Comparison of ENCODE assay signal across 18 mouse cellular contexts in the genomic region with DNA sequence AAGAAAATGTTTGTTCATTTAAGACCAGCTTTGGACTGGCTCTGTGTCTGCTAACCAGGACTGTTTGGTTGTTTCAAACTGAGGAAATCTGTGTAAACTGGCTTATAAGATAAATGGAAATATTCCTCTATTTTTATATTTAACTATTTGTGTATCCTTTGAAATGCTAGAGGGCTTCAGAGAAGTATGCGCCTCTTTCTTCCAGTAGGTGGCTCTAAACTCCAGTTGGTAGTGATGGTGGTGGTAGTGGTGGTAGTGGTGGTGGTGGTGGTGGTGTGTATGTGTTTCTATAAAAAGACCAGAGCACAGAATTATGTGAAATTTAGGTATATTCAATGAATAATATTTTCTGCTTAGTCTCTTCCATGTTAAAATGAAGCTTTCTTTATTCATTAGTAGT.
DNase-seq lines count a peak whose midpoint lies in the region; ATAC-seq and TF ChIP-seq lines count a peak whose summit lies in the region.
"Had no signal": no experiment of that assay in that cellular context is flagged by ENCODE, and none has a peak within 500 bp of the region (broad histone marks: within the 10 kb centered on the region; RNA-seq: fewer than 3 reads in every experiment).

No protein-coding gene starts in this region.

- H3K27me3 ChIP-seq in kidney, adult 2 months (replicated peaks; ENCODE audit: control insufficient read depth, insufficient read depth, low read length), result no peaks in the 10 kb centered on the region
- H3K27me3 ChIP-seq in kidney, embryonic 16.5 days (ENCODE audit: insufficient read depth, low read length), result no peaks in the 10 kb centered on the region
- H3K27me3 ChIP-seq in midbrain, embryonic 14.5 days (ENCODE audit: control insufficient read depth, insufficient read depth, low read length), result no peaks in the 10 kb centered on the region
- no peaks in the 10 kb centered on the region for H3K27me3 ChIP-seq in midbrain, embryonic 16.5 days (ENCODE audit: control insufficient read depth, insufficient read depth, low read depth, low read length)
- H3K27me3 ChIP-seq: embryonic facial prominence, embryonic 13.5 days; limb, embryonic 13.5 days; lung, embryonic 15.5 days; stomach, embryonic 15.5 days had no signal

- peaks cover 6% of the 10 kb centered on the region; the same call in 1 of the 2 replicates for H3K4me1 ChIP-seq in kidney, adult 2 months (ENCODE audit: control insufficient read depth, insufficient read depth, low read length)
- peaks cover 3% of the 10 kb centered on the region; the same call in 1 of the 2 replicates for H3K4me1 ChIP-seq in kidney, embryonic 16.5 days (ENCODE audit: insufficient read depth, low read length)
- no peaks in the 10 kb centered on the region for H3K4me1 ChIP-seq in midbrain, embryonic 14.5 days (ENCODE audit: control insufficient read depth, insufficient read depth, low read length)
- no peaks in the 10 kb centered on the region for H3K4me1 ChIP-seq in midbrain, embryonic 16.5 days (ENCODE audit: control insufficient read depth, insufficient read depth, low read length)
- H3K4me1 ChIP-seq: embryonic facial prominence, embryonic 13.5 days; forebrain, embryonic 10.5 days had no signal

- no peak for ATAC-seq in kidney, embryonic 16.5 days (ENCODE audit: low FRiP score, low TSS enrichment)
- ATAC-seq in midbrain, embryonic 14.5 days (ENCODE audit: low FRiP score, low TSS enrichment), result no peak
- ATAC-seq in midbrain, embryonic 16.5 days, result no peak

- H3K9me3 ChIP-seq in kidney, embryonic 16.5 days (ENCODE audit: low read length), result no peaks in the 10 kb centered on the region
- H3K9me3 ChIP-seq in midbrain, embryonic 14.5 days (ENCODE audit: control insufficient read depth, low read length), result no peaks in the 10 kb centered on the region
- no peaks in the 10 kb centered on the region for H3K9me3 ChIP-seq in midbrain, embryonic 16.5 days (replicated peaks; ENCODE audit: control insufficient read depth, low read length, poor library complexity, severe bottlenecking)
- H3K9me3 ChIP-seq: embryonic facial prominence, embryonic 13.5 days; forebrain, embryonic 10.5 days; limb, embryonic 13.5 days; lung, embryonic 15.5 days; stomach, embryonic 15.5 days had no signal

- no peak overlapping the region for H3K27ac ChIP-seq in kidney, adult 2 months (ENCODE audit: insufficient read depth, low read depth, low read length)
- H3K27ac ChIP-seq in kidney, embryonic 16.5 days (ENCODE audit: low read length), result no peak overlapping the region
- no peak overlapping the region for H3K27ac ChIP-seq in midbrain, embryonic 14.5 days (replicated peaks; ENCODE audit: low read depth, low read length)
- no peak overlapping the region for H3K27ac ChIP-seq in midbrain, embryonic 16.5 days (ENCODE audit: low read length)
- H3K27ac ChIP-seq: embryonic facial prominence, embryonic 13.5 days; forebrain, embryonic 10.5 days; stomach, embryonic 15.5 days had no signal

- DNase-seq in cerebellum, postnatal 10 days, result peak; percentile 31 to 37
- DNase-seq in cerebellum, adult 11 months, result no peak
- DNase-seq in kidney, adult 2 months, result no peak
- DNase-seq in midbrain, embryonic 14.5 days, result peak; percentile 45
- peak; percentile 39 for DNase-seq in embryo, embryonic 11 days
- no peak for DNase-seq in adrenal gland, postnatal 14 days
- DNase-seq: adrenal gland, postnatal 36 days; heart, adult 18-20 months; heart, postnatal 10 days; thymus, postnatal 4 days had no signal

- peak; percentile 28; the same call in 1 of the 2 replicates for TF ChIP-seq CTCF in kidney, adult 2 months (conservative IDR thresholded peaks at IDR 0.05; ENCODE audit: insufficient read depth, insufficient read length, low read depth, low read length)

- H3K9ac ChIP-seq in kidney, embryonic 16.5 days (replicated peaks; ENCODE audit: low read length), result no peak overlapping the region
- H3K9ac ChIP-seq in midbrain, embryonic 14.5 days (replicated peaks; ENCODE audit: low read length), result no peak overlapping the region
- no peak overlapping the region for H3K9ac ChIP-seq in midbrain, embryonic 16.5 days (ENCODE audit: low read depth, low read length)
- H3K9ac ChIP-seq: embryonic facial prominence, embryonic 13.5 days; limb, embryonic 13.5 days; lung, embryonic 15.5 days; stomach, embryonic 15.5 days had no signal

- H3K36me3 ChIP-seq in kidney, adult 2 months (ENCODE audit: control insufficient read depth, insufficient read depth, low read length), result no peaks in the 10 kb centered on the region
- peaks cover 18% of the 10 kb centered on the region; the same call in 1 of the 2 replicates for H3K36me3 ChIP-seq in kidney, embryonic 16.5 days (ENCODE audit: insufficient read depth, low read length)
- no peaks in the 10 kb centered on the region for H3K36me3 ChIP-seq in midbrain, embryonic 14.5 days (ENCODE audit: control insufficient read depth, insufficient read depth, low read length)
- no peaks in the 10 kb centered on the region for H3K36me3 ChIP-seq in midbrain, embryonic 16.5 days (ENCODE audit: control insufficient read depth, insufficient read depth, low read length)

- WGBS in kidney, adult 2 months, result 68% methylated on average over 1 of the region's 1 CpGs
- 73% methylated on average over 1 of the region's 1 CpGs for WGBS in kidney, embryonic 16.5 days
- 35% methylated on average over 1 of the region's 1 CpGs for WGBS in midbrain, embryonic 14.5 days
- 52% methylated on average over 1 of the region's 1 CpGs for WGBS in midbrain, embryonic 16.5 days

- no peak overlapping the region for H3K4me2 ChIP-seq in kidney, embryonic 16.5 days (replicated peaks; ENCODE audit: low read depth, low read length)
- H3K4me2 ChIP-seq in midbrain, embryonic 14.5 days (ENCODE audit: low read length), result no peak overlapping the region
- no peak overlapping the region for H3K4me2 ChIP-seq in midbrain, embryonic 16.5 days (ENCODE audit: low read length)
- H3K4me2 ChIP-seq: embryonic facial prominence, embryonic 13.5 days; limb, embryonic 13.5 days; lung, embryonic 15.5 days; midbrain, embryonic 11.5 days; stomach, embryonic 15.5 days had no signal

- H3K4me3 ChIP-seq in kidney, adult 2 months (ENCODE audit: insufficient read depth, low read depth, low read length), result no peak overlapping the region
- no peak overlapping the region for H3K4me3 ChIP-seq in kidney, embryonic 16.5 days (ENCODE audit: low read length)
- H3K4me3 ChIP-seq in midbrain, embryonic 14.5 days (replicated peaks; ENCODE audit: low read depth, low read length), result no peak overlapping the region
- no peak overlapping the region for H3K4me3 ChIP-seq in midbrain, embryonic 16.5 days (ENCODE audit: low read depth, low read length)
- H3K4me3 ChIP-seq: embryonic facial prominence, embryonic 13.5 days; forebrain, embryonic 10.5 days; limb, embryonic 13.5 days; lung, embryonic 15.5 days; stomach, embryonic 15.5 days had no signal

- TF ChIP-seq POLR2A in kidney, adult 2 months (IDR thresholded peaks at IDR 0.05; ENCODE audit: low read depth, low read length), result no peak

Comparison
In these comparisons a context has a peak if more than half of its experiments do, and no peak if none do; other contexts are left out.
1. DNase-seq: peak in cerebellum, postnatal 10 days (2 of 2), midbrain, embryonic 14.5 days (single experiment) and embryo, embryonic 11 days (single experiment); none in cerebellum, adult 11 months (single experiment), kidney, adult 2 months (single experiment) and adrenal gland, postnatal 14 days (single experiment).